Mouse (Mus musculus) heart, postnatal 0 days (tissue): ENCODE results near the gene Ube2l3.

Experiments used
- CTCF ChIP-seq: IDR thresholded peaks from 2 replicates; pipeline ENCODE4 v1.5.1; 2016; ENCODE audit warnings: antibody characterized with exemption, control low read depth, low read depth
- EP300 ChIP-seq: IDR thresholded peaks from 2 replicates; pipeline ENCODE4 v1.6.1; 2016; ENCODE audit warnings: antibody characterized with exemption, low read depth

GRCm38 (mm10) chr16:17243731-17244130, 41.3 kb upstream of the Ube2l3 start:
- no peak for TF ChIP-seq CTCF
- no peak for TF ChIP-seq EP300
